Mouse (Mus musculus) lung, postnatal 0 days (tissue): ENCODE data around the gene Ces2h.

Source experiments
- CTCF ChIP-seq: IDR thresholded peaks from 2 replicates; pipeline ENCODE4 v1.5.1; 2016; ENCODE audit warnings: antibody characterized with exemption, mild to moderate bottlenecking
- EP300 ChIP-seq: IDR thresholded peaks from 2 replicates; pipeline ENCODE4 v1.6.1; 2016; ENCODE audit warnings: antibody characterized with exemption, mild to moderate bottlenecking, control low read depth

- TF ChIP-seq CTCF: no peak
- TF ChIP-seq EP300: no peak
These were observed 39.1 kb upstream of the Ces2h start, which contains the start of gene Ces2g for GRCm38 (mm10) chr8:104961537-104961961.
